Comparison of ENCODE assay signal across 9 mouse cellular contexts in the genomic region with DNA sequence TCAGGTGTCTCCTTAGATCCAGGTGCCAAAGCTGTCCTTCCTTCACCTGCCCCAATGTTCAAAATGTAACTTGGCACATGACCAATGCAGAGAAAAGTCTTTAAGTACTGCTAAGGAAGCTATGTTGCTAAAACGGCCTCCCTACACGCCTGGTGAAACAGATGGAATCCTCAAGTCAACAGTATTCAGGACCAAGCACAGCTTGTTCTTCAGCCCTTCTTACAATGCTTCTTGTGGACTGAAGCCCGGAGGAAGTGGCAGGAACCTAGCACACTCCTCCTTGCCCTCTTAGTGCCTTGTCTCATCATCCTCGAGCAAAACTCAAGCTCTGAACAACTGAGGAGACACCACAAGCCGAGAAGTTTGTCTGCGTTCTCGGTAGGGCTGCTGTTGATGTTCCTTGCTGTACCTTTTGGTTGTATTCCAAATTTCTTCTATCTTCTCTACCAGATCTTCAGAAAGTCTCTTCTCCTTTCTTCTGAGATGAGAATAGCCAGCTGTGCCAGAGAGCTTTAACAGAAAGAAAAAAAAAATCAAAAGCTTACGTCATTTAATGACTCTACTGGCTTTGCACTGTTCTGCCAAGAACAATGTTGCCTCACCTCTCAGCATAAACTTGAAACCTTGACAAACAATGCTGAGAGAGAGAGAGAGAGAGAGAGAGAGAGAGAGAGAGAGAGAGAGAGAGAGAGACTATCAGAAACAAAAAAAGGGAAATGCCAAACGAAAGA. TPM values are rescaled to one million over a fixed set of nuclear protein-coding genes. Genes with fewer than 3 reads are reported as not detected.
DNase-seq lines count a peak whose midpoint lies in the region; ATAC-seq and TF ChIP-seq lines count a peak whose summit lies in the region.
"Had no signal": no experiment of that assay in that cellular context is flagged by ENCODE, and none has a peak within 500 bp of the region (broad histone marks: within the 10 kb centered on the region; RNA-seq: fewer than 3 reads in every experiment).

No protein-coding gene starts in this region.

- peak; percentile 61; the same call in 1 of the 2 replicates for ATAC-seq in stomach, postnatal 0 days (ENCODE audit: low FRiP score, low TSS enrichment)
- ATAC-seq in midbrain, embryonic 11.5 days (ENCODE audit: low FRiP score): no peak

- no peak for TF ChIP-seq EP300 in stomach, postnatal 0 days (optimal IDR thresholded peaks at IDR 0.05)

- H3K27ac ChIP-seq in stomach, postnatal 0 days (replicated peaks): peak overlapping the region; percentile 84
- no peak overlapping the region for H3K27ac ChIP-seq in midbrain, embryonic 11.5 days (ENCODE audit: low read depth, low read length)

- no peaks in the 10 kb centered on the region for H3K9me3 ChIP-seq in stomach, postnatal 0 days (ENCODE audit: control insufficient read depth, low read length)
- H3K9me3 ChIP-seq in midbrain, embryonic 11.5 days (ENCODE audit: control insufficient read depth, low read length): no peaks in the 10 kb centered on the region
- H3K9me3 ChIP-seq: megakaryocyte, embryonic 14.5 days had no signal

- H3K36me3 ChIP-seq in stomach, postnatal 0 days (ENCODE audit: control insufficient read depth, insufficient read depth, low read length): no peaks in the 10 kb centered on the region
- no peaks in the 10 kb centered on the region for H3K36me3 ChIP-seq in midbrain, embryonic 11.5 days (ENCODE audit: control insufficient read depth, insufficient read depth, low read length)

- peak overlapping the region; percentile 1; the same call in 1 of the 2 replicates for H3K4me3 ChIP-seq in stomach, postnatal 0 days (ENCODE audit: low read depth, low read length)
- no peak overlapping the region for H3K4me3 ChIP-seq in midbrain, embryonic 11.5 days (ENCODE audit: low read depth, low read length)
- H3K4me3 ChIP-seq: megakaryocyte, embryonic 14.5 days had no signal

- no peak for TF ChIP-seq CTCF in stomach, postnatal 0 days (IDR thresholded peaks at IDR 0.05; ENCODE audit: low read depth)

- 47% methylated on average over 9 of the region's 9 CpGs for WGBS in stomach, postnatal 0 days
- 89% methylated on average over 9 of the region's 9 CpGs for WGBS in midbrain, embryonic 11.5 days

- H3K27me3 ChIP-seq in stomach, postnatal 0 days (ENCODE audit: control insufficient read depth, insufficient read depth, low read length): no peaks in the 10 kb centered on the region
- no peaks in the 10 kb centered on the region for H3K27me3 ChIP-seq in midbrain, embryonic 11.5 days (ENCODE audit: control insufficient read depth, insufficient read depth, low read length)
- H3K27me3 ChIP-seq: megakaryocyte, embryonic 14.5 days had no signal

- peak overlapping the region; percentile 38; the same call in 1 of the 2 replicates for H3K4me2 ChIP-seq in stomach, postnatal 0 days (replicated peaks; ENCODE audit: low read depth)
- H3K4me2 ChIP-seq in midbrain, embryonic 11.5 days: no peak overlapping the region

- DNase-seq in adrenal gland, adult 2 months: peak; percentile 41
- no peak for DNase-seq in adrenal gland, postnatal 4 days (ENCODE audit: low spot score in 2 of 2)
- peak; percentile 11 for DNase-seq in urinary bladder, postnatal 25 days (ENCODE audit: low spot score)
- DNase-seq in urinary bladder, postnatal 4 days (ENCODE audit: low spot score in 2 of 2): no peak
- DNase-seq in kidney, postnatal 25 days: peak; percentile 10 to 49
- DNase-seq in stomach, postnatal 0 days (ENCODE audit: low spot score): no peak
- no peak for DNase-seq in midbrain, embryonic 11.5 days (ENCODE audit: low spot score, missing footprints)
- no peak for DNase-seq in layer of hippocampus, adult 9-11 months

- 0 out of 2 replicates have a peak, but pooled peaks cover 4% of the 10 kb centered on the region for H3K4me1 ChIP-seq in stomach, postnatal 0 days (replicated peaks; ENCODE audit: control insufficient read depth, insufficient read depth)
- H3K4me1 ChIP-seq in midbrain, embryonic 11.5 days (ENCODE audit: control insufficient read depth, insufficient read depth, low read length): no peaks in the 10 kb centered on the region

- H3K9ac ChIP-seq in stomach, postnatal 0 days (ENCODE audit: low read length): no peak overlapping the region; the same call in 1 of the 2 replicates
- no peak overlapping the region for H3K9ac ChIP-seq in midbrain, embryonic 11.5 days (ENCODE audit: low read length)

RNA-seq across cellular contexts. Expression of a gene that starts 33.3 kb away (rescaled TPM):
- total RNA-seq in adrenal gland, adult 2 months (2021): 10 to 100 TPM; 11.3 to 12.1 TPM
- polyA plus RNA-seq in adrenal gland, adult 2 months (2012; rRNA removed): 4.7 and 5.6 TPM in 2 replicates
- 10 to 100 TPM; 20.0 to 20.4 TPM for total RNA-seq in adrenal gland, postnatal 4 days (2021)
- 3.3 and 3.4 TPM in 2 replicates for polyA plus RNA-seq in stomach, postnatal 0 days (2015; fragmentation: Nextera tagmentation; extraction: Ambion mirVana)
- 14.2 and 14.3 TPM in 2 replicates for polyA plus RNA-seq in midbrain, embryonic 11.5 days (2014; fragmentation: Nextera tagmentation; extraction: Ambion mirVana)

RNA-seq across cellular contexts. Expression of a gene that starts 48.8 kb away (rescaled TPM):
- total RNA-seq in adrenal gland, adult 2 months (2021): not detected
- polyA plus RNA-seq in adrenal gland, adult 2 months (2012; rRNA removed): not detected in 2 replicates
- total RNA-seq in adrenal gland, postnatal 4 days (2021): 10 to 100 TPM; 11.0 to 25.8 TPM
- 0.10 TPM in 1 of 2 replicates, not detected in the other for polyA plus RNA-seq in stomach, postnatal 0 days (2015; fragmentation: Nextera tagmentation; extraction: Ambion mirVana)
- polyA plus RNA-seq in midbrain, embryonic 11.5 days (2014; fragmentation: Nextera tagmentation; extraction: Ambion mirVana): 0.26 TPM in 1 of 2 replicates, not detected in the other

Comparison
In these comparisons a context has a peak if more than half of its experiments do, and no peak if none do; other contexts are left out.
1. DNase-seq: peak in adrenal gland, adult 2 months (single experiment), urinary bladder, postnatal 25 days (single experiment) and kidney, postnatal 25 days (2 of 2); none in adrenal gland, postnatal 4 days (0 of 2), urinary bladder, postnatal 4 days (0 of 2), stomach, postnatal 0 days (single experiment), midbrain, embryonic 11.5 days (single experiment) and layer of hippocampus, adult 9-11 months (single experiment).